In genomic region chr13:13929982-13930381, GRCm38 (mm10) we compare ENCODE assay signal across 29 mouse cellular contexts. TPM values are rescaled to one million over a fixed set of nuclear protein-coding genes. Genes with fewer than 3 reads are reported as not detected.
DNase-seq lines count a peak whose midpoint lies in the region; ATAC-seq and TF ChIP-seq lines count a peak whose summit lies in the region.
"Had no signal": no experiment of that assay in that cellular context is flagged by ENCODE, and none has a peak within 500 bp of the region (broad histone marks: within the 10 kb centered on the region; RNA-seq: fewer than 3 reads in every experiment).

No protein-coding gene starts in this region.

- TF ChIP-seq CTCF in liver, postnatal 0 days (IDR thresholded peaks at IDR 0.05; ENCODE audit: low read depth) = no peak

- H3K36me3 ChIP-seq in hindbrain, embryonic 14.5 days (replicated peaks; ENCODE audit: control insufficient read depth, insufficient read depth) = no peaks in the 10 kb centered on the region
- H3K36me3 ChIP-seq in hindbrain, embryonic 16.5 days (ENCODE audit: control insufficient read depth, insufficient read depth, low read length) = no peaks in the 10 kb centered on the region
- no peaks in the 10 kb centered on the region for H3K36me3 ChIP-seq in liver, embryonic 12.5 days
- H3K36me3 ChIP-seq in liver, postnatal 0 days (replicated peaks; ENCODE audit: insufficient read depth, low read length) = no peaks in the 10 kb centered on the region
- H3K36me3 ChIP-seq in liver, embryonic 13.5 days = no peaks in the 10 kb centered on the region
- H3K36me3 ChIP-seq in liver, embryonic 15.5 days (replicated peaks) = no peaks in the 10 kb centered on the region
- H3K36me3 ChIP-seq: embryonic facial prominence, embryonic 13.5 days; embryonic facial prominence, embryonic 15.5 days; forebrain, embryonic 15.5 days; G1E had no signal

- no peaks in the 10 kb centered on the region for H3K4me1 ChIP-seq in hindbrain, embryonic 14.5 days (replicated peaks; ENCODE audit: control insufficient read depth, insufficient read depth, low read length)
- no peaks in the 10 kb centered on the region for H3K4me1 ChIP-seq in hindbrain, embryonic 16.5 days (ENCODE audit: control insufficient read depth, insufficient read depth, low read depth, low read length)
- peaks cover 18% of the 10 kb centered on the region for H3K4me1 ChIP-seq in liver, embryonic 12.5 days
- no peaks in the 10 kb centered on the region for H3K4me1 ChIP-seq in liver, postnatal 0 days (ENCODE audit: insufficient read depth)
- H3K4me1 ChIP-seq in liver, embryonic 13.5 days (replicated peaks) = peaks cover 19% of the 10 kb centered on the region
- H3K4me1 ChIP-seq in liver, embryonic 15.5 days (replicated peaks) = no peaks in the 10 kb centered on the region
- H3K4me1 ChIP-seq: embryonic facial prominence, embryonic 13.5 days; embryonic facial prominence, embryonic 15.5 days; forebrain, embryonic 13.5 days; forebrain, embryonic 15.5 days had no signal

- H3K4me2 ChIP-seq in hindbrain, embryonic 14.5 days (replicated peaks) = no peak overlapping the region
- H3K4me2 ChIP-seq in hindbrain, embryonic 16.5 days (ENCODE audit: low read length) = no peak overlapping the region
- no peak overlapping the region for H3K4me2 ChIP-seq in liver, embryonic 12.5 days
- H3K4me2 ChIP-seq in liver, postnatal 0 days (ENCODE audit: low read depth, low read length) = no peak overlapping the region
- no peak overlapping the region for H3K4me2 ChIP-seq in liver, embryonic 13.5 days
- no peak overlapping the region for H3K4me2 ChIP-seq in liver, embryonic 15.5 days
- H3K4me2 ChIP-seq: embryonic facial prominence, embryonic 13.5 days; embryonic facial prominence, embryonic 15.5 days; forebrain, embryonic 13.5 days; forebrain, embryonic 15.5 days had no signal

- H3K4me3 ChIP-seq in hindbrain, embryonic 14.5 days (replicated peaks; ENCODE audit: low read length) = no peak overlapping the region
- H3K4me3 ChIP-seq in hindbrain, embryonic 16.5 days (ENCODE audit: low read length) = no peak overlapping the region
- H3K4me3 ChIP-seq in liver, embryonic 12.5 days = no peak overlapping the region
- no peak overlapping the region for H3K4me3 ChIP-seq in liver, postnatal 0 days (ENCODE audit: low read depth, low read length)
- H3K4me3 ChIP-seq in liver, embryonic 13.5 days (replicated peaks) = no peak overlapping the region
- H3K4me3 ChIP-seq in liver, embryonic 15.5 days (replicated peaks) = no peak overlapping the region
- H3K4me3 ChIP-seq: embryonic facial prominence, embryonic 13.5 days; embryonic facial prominence, embryonic 15.5 days; erythroblast, embryonic 14.5 days; forebrain, embryonic 13.5 days; forebrain, embryonic 15.5 days had no signal

- WGBS in hindbrain, embryonic 14.5 days = 83% methylated on average over 2 of the region's 2 CpGs
- 79% methylated on average over 2 of the region's 2 CpGs for WGBS in hindbrain, embryonic 16.5 days
- WGBS in liver, embryonic 12.5 days (ENCODE audit: insufficient replicate concordance) = 50% methylated on average over 2 of the region's 2 CpGs
- WGBS in liver, postnatal 0 days (ENCODE audit: insufficient replicate concordance) = 68% methylated on average over 2 of the region's 2 CpGs
- WGBS in liver, embryonic 13.5 days (ENCODE audit: insufficient replicate concordance) = 43% methylated on average over 2 of the region's 2 CpGs
- WGBS in liver, embryonic 15.5 days (ENCODE audit: insufficient replicate concordance) = 41% methylated on average over 2 of the region's 2 CpGs

- TF ChIP-seq EP300 in liver, postnatal 0 days (IDR thresholded peaks at IDR 0.05; ENCODE audit: low read depth) = no peak

- ATAC-seq in hindbrain, embryonic 14.5 days (ENCODE audit: low FRiP score) = no peak
- ATAC-seq in hindbrain, embryonic 16.5 days = no peak
- ATAC-seq in liver, embryonic 12.5 days = peak; percentile 89
- ATAC-seq in liver, postnatal 0 days = no peak
- ATAC-seq in liver, embryonic 13.5 days (ENCODE audit: low read depth) = peak; percentile 86
- ATAC-seq in liver, embryonic 15.5 days (ENCODE audit: insufficient read depth) = 0 out of 2 replicates have a peak, but pooled peaks have one; percentile 18
- ATAC-seq in erythroid progenitor cell, adult 5-6 weeks (replicated peaks; ENCODE audit: low FRiP score, poor library complexity, severe bottlenecking) = no peak
- ATAC-seq: activated CD4-positive, CD25-positive, alpha-beta regulatory T cell, adult 4 months; CD4-positive, CD25-positive, alpha-beta regulatory T cell, adult 4 months; forebrain, embryonic 13.5 days; forebrain, embryonic 15.5 days; forebrain, postnatal 0 days; Patski had no signal

- no peak overlapping the region for H3K27ac ChIP-seq in hindbrain, embryonic 14.5 days
- H3K27ac ChIP-seq in hindbrain, embryonic 16.5 days (ENCODE audit: low read depth, low read length) = no peak overlapping the region
- H3K27ac ChIP-seq in liver, embryonic 12.5 days = no peak overlapping the region
- no peak overlapping the region for H3K27ac ChIP-seq in liver, postnatal 0 days (ENCODE audit: low read depth)
- no peak overlapping the region for H3K27ac ChIP-seq in liver, embryonic 13.5 days
- H3K27ac ChIP-seq in liver, embryonic 15.5 days (replicated peaks) = no peak overlapping the region
- H3K27ac ChIP-seq: embryonic facial prominence, embryonic 13.5 days; embryonic facial prominence, embryonic 15.5 days; forebrain, embryonic 13.5 days; forebrain, embryonic 15.5 days had no signal

- H3K27me3 ChIP-seq in hindbrain, embryonic 14.5 days (ENCODE audit: control insufficient read depth, insufficient read depth, low read length) = no peaks in the 10 kb centered on the region
- no peaks in the 10 kb centered on the region for H3K27me3 ChIP-seq in hindbrain, embryonic 16.5 days (replicated peaks; ENCODE audit: control insufficient read depth, insufficient read depth, low read length)
- no peaks in the 10 kb centered on the region for H3K27me3 ChIP-seq in liver, embryonic 12.5 days (replicated peaks)
- H3K27me3 ChIP-seq in liver, postnatal 0 days (ENCODE audit: insufficient read depth, low read length) = no peaks in the 10 kb centered on the region
- H3K27me3 ChIP-seq in liver, embryonic 13.5 days = no peaks in the 10 kb centered on the region
- H3K27me3 ChIP-seq in liver, embryonic 15.5 days = no peaks in the 10 kb centered on the region
- H3K27me3 ChIP-seq: CH12.LX; embryonic facial prominence, embryonic 13.5 days; embryonic facial prominence, embryonic 15.5 days; forebrain, embryonic 13.5 days; forebrain, embryonic 15.5 days had no signal

- H3K9ac ChIP-seq in hindbrain, embryonic 14.5 days = no peak overlapping the region
- H3K9ac ChIP-seq in hindbrain, embryonic 16.5 days (ENCODE audit: low read depth, low read length) = no peak overlapping the region
- no peak overlapping the region for H3K9ac ChIP-seq in liver, embryonic 12.5 days
- H3K9ac ChIP-seq in liver, postnatal 0 days (replicated peaks) = no peak overlapping the region
- H3K9ac ChIP-seq in liver, embryonic 13.5 days = no peak overlapping the region
- H3K9ac ChIP-seq in liver, embryonic 15.5 days = no peak overlapping the region
- H3K9ac ChIP-seq: embryonic facial prominence, embryonic 13.5 days; embryonic facial prominence, embryonic 15.5 days; forebrain, embryonic 13.5 days; forebrain, embryonic 15.5 days; forebrain, postnatal 0 days had no signal

- peak; percentile 4 for DNase-seq in hindbrain, embryonic 14.5 days (ENCODE audit: low spot score)
- DNase-seq in liver, postnatal 0 days = no peak
- no peak for DNase-seq in liver, embryonic 13.5 days
- no peak for DNase-seq in kidney, postnatal 36 days
- DNase-seq: adrenal gland, adult 8-10 months; adrenal gland, postnatal 14 days; adrenal gland, postnatal 36 days; B cell, adult 2 months; cerebellum, adult 11-12 months; cerebellum, adult 8-10 months; cerebellum, adult 9-11 months; cerebellum, postnatal 14 days; cerebellum, postnatal 36 days; embryo, embryonic 11 days; forebrain, postnatal 0 days had no signal

- no peaks in the 10 kb centered on the region for H3K9me3 ChIP-seq in hindbrain, embryonic 14.5 days (ENCODE audit: control insufficient read depth, low read length)
- no peaks in the 10 kb centered on the region for H3K9me3 ChIP-seq in hindbrain, embryonic 16.5 days (ENCODE audit: control insufficient read depth, low read length)
- H3K9me3 ChIP-seq in liver, embryonic 12.5 days (replicated peaks) = no peaks in the 10 kb centered on the region
- no peaks in the 10 kb centered on the region for H3K9me3 ChIP-seq in liver, postnatal 0 days (ENCODE audit: low read length)
- no peaks in the 10 kb centered on the region for H3K9me3 ChIP-seq in liver, embryonic 13.5 days (replicated peaks)
- no peaks in the 10 kb centered on the region for H3K9me3 ChIP-seq in liver, embryonic 15.5 days (replicated peaks)
- H3K9me3 ChIP-seq: embryonic facial prominence, embryonic 13.5 days; embryonic facial prominence, embryonic 15.5 days; forebrain, embryonic 13.5 days; forebrain, embryonic 15.5 days; G1E had no signal

RNA-seq across cellular contexts. Expression of gene B3galnt2, which starts 24.3 kb away (rescaled TPM):
- 15.6 and 17.2 TPM in 2 replicates for polyA plus RNA-seq in hindbrain, embryonic 14.5 days (2014; fragmentation: Nextera tagmentation; extraction: Ambion mirVana)
- 13.3 and 15.7 TPM in 2 replicates for polyA plus RNA-seq in hindbrain, embryonic 16.5 days (2015; fragmentation: Nextera tagmentation; extraction: Ambion mirVana)
- 44.6 and 44.9 TPM in 2 replicates for polyA plus RNA-seq in liver, embryonic 12.5 days (2016; fragmentation: Nextera tagmentation; extraction: Ambion mirVana)
- polyA plus RNA-seq in liver, postnatal 0 days (2015; fragmentation: Nextera tagmentation; extraction: Ambion mirVana) = 8.1 and 9.7 TPM in 2 replicates
- 26.7 and 32.8 TPM in 2 replicates for polyA plus RNA-seq in liver, embryonic 13.5 days (2015; fragmentation: Nextera tagmentation; extraction: Ambion mirVana)
- 25.2 and 28.0 TPM in 2 replicates for polyA plus RNA-seq in liver, embryonic 15.5 days (2015; fragmentation: Nextera tagmentation; extraction: Ambion mirVana)
- 26.7 and 33.5 TPM in 2 replicates for total RNA-seq in erythroid progenitor cell, adult 5-6 weeks (2015; ENCODE audit: low replicate concordance)
- total RNA-seq in erythroid progenitor cell, adult 5-6 weeks (2017; ENCODE audit: low replicate concordance) = 20.5 and 31.7 TPM in 2 replicates

Comparison
In these comparisons a context has a peak if more than half of its experiments do, and no peak if none do; other contexts are left out.
1. ATAC-seq: peak in liver, embryonic 12.5 days (single experiment), liver, embryonic 13.5 days (single experiment) and liver, embryonic 15.5 days (single experiment); none in hindbrain, embryonic 14.5 days (single experiment), hindbrain, embryonic 16.5 days (single experiment), liver, postnatal 0 days (single experiment) and erythroid progenitor cell, adult 5-6 weeks (single experiment).